Mouse (Mus musculus) intestine, embryonic 14.5 days (tissue): ENCODE data around the gene Cfap74. TPM values are rescaled to one million over a fixed set of nuclear protein-coding genes. Genes with fewer than 3 reads are reported as not detected.
A peak's percentile ranks its signal among the peaks of the same experiment; 100 is the strongest.

Source experiments
- ATAC-seq: fragments of 200-750 bp; cut with Nextera tagmentation; replicated peaks from 2 replicates; pipeline ENCODE4 v1.8.0; 2017; ENCODE audit warnings: low read depth, moderate number of reproducible peaks, moderate TSS enrichment, moderate library complexity; ENCODE audit not compliant: low FRiP score, low TSS enrichment
- DNase-seq: peaks from one replicate; pipeline ENCODE4 v3.0.0-alpha.2; 2018; ENCODE audit warnings: low spot score
- H3K27ac ChIP-seq: fragments of 300-500 bp; sonication (generic); 2 replicates; pipeline ENCODE4 v1.5.1; 2014; ENCODE audit warnings: low read depth, mild to moderate bottlenecking, control low read depth
- H3K27me3 ChIP-seq: fragments of 300-500 bp; sonication (generic); replicated peaks from 2 replicates; pipeline ENCODE4 v1.6.1; 2014; ENCODE audit warnings: low read length, control low read depth; ENCODE audit not compliant: control insufficient read depth, insufficient read depth
- H3K36me3 ChIP-seq: fragments of 300-500 bp; sonication (generic); 2 replicates; pipeline ENCODE4 v1.6.1; 2014; ENCODE audit warnings: low read length, control low read depth; ENCODE audit not compliant: control insufficient read depth, insufficient read depth
- H3K4me1 ChIP-seq: fragments of 300-500 bp; sonication (generic); replicated peaks from 2 replicates; pipeline ENCODE4 v1.6.1; 2014; ENCODE audit warnings: low read length, control low read depth, mixed read lengths; ENCODE audit not compliant: control insufficient read depth, insufficient read depth
- H3K4me2 ChIP-seq: fragments of 300-500 bp; sonication (generic); 2 replicates; pipeline ENCODE4 v1.6.1; 2014; ENCODE audit warnings: low read length
- H3K4me3 ChIP-seq: fragments of 300-500 bp; sonication (generic); 2 replicates; pipeline ENCODE4 v1.5.1; 2014; ENCODE audit warnings: low read depth, low read length, control low read depth, mixed read lengths
- H3K9ac ChIP-seq: fragments of 300-500 bp; sonication (generic); 2 replicates; pipeline ENCODE4 v1.6.1; 2014; ENCODE audit warnings: mild to moderate bottlenecking, low read length
- H3K9me3 ChIP-seq: fragments of 300-500 bp; sonication (generic); 2 replicates; pipeline ENCODE4 v1.6.1; 2016; ENCODE audit warnings: low read length, control low read depth; ENCODE audit not compliant: control insufficient read depth
- WGBS: fragments of 180-500 bp; shearing (Covaris S2); extraction: QIAGEN DNeasy Blood & Tissue Kit; methylation state at CpG from one replicate; pipeline ENCODE4 v1.1.7; 2014; 5-methylcytosine and 5-hydroxymethylcytosine counted together
- polyA plus RNA-seq: library from polyadenylated mRNA; unstranded; fragments of >200 nt; fragmentation: Nextera tagmentation; extraction: Ambion mirVana; gene quantifications from 2 replicates; pipeline ENCODE4 v1.2.1, GENCODE M21; 2014

The Cfap74 gene
- polyA plus RNA-seq, 1 experiment from 2014 or later, result 1.8 TPM

DNA sequence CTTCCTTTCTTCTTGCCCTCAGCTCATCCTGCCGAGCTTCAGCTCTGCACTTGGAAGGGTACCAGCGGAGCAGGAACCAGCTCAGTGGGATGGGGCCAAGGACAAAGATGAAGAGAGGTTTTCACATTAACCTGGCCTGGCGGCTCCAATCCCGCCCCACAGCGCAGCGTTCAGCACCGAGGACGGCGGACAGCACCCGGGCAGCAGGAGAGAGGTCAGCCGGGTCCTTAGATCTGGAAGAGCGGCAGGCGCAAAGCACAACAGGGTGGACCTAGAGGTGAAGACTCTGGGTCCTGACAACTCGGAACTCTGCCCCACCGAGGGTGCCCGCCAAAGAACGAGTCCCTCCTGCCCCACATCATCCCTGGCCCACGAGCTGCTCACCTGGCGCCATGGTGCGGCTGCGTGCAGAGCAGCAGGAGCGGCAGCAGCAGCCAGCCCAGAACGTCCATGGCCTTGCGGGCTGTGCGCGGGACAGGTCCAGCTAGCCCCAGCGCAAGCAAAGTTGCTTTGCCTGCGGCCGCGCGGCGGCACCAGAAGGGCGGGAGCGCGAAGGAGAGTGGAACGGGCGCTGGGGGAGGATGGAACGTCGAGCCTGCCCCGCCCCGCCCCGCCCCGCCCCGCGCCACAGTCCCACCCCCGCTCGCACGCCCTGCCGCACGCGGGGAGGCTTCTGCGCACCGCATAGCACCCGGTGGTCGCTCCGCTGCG is 11.3 kb upstream of the Cfap74 start, which contains the start of gene Gabrd:
Gabrd (minus strand) TSS at position 602 of the 711 bp plus-strand sequence.
- H3K27me3 ChIP-seq, result peaks cover 26% of the 10 kb centered on the region
- under 1% methylated on average over 53 of the region's 57 CpGs for WGBS
- peak; percentile 70 for ATAC-seq

DNA sequence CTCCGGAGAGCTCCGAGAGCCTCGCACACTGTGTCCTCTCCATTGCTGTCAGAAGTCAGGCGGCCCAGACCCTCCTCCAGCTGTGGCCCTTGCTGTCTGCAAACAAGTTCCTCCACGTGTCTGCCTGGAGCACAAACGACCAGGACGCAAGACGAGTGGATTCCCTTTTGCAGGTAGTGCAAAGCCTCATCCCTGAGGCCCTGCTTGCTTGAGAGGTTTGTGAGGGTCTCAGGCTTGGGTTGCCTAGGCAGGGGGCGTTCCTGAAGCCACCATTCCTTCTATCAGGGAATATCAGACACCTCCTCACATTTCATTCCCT is 10.8 kb upstream of the Cfap74 start:
- Histone ChIP-seq H3K9ac (no peak overlapping the region), H3K36me3 (no peaks in the 10 kb centered on the region), H3K4me2 (peak overlapping the region; percentile 71), H3K27me3 (peaks cover 26% of the 10 kb centered on the region), H3K4me3 (peak overlapping the region; percentile 33), H3K27ac (no peak overlapping the region), H3K4me1 (0 out of 2 replicates have a peak, but pooled peaks cover 5% of the 10 kb centered on the region), H3K9me3 (no peaks in the 10 kb centered on the region)
- ATAC-seq (0 out of 2 replicates have a peak, but pooled peaks have one; percentile 5), DNase-seq (peak; percentile 53)
- 1% methylated on average over 9 of the region's 9 CpGs for WGBS

More for the DNA sequence above, 11.3 kb upstream of the Cfap74 start, which contains the start of gene Gabrd:
- H3K4me3 ChIP-seq, result peak within 1 kb of the TSS; percentile 33
- peak; percentile 91 for DNase-seq
- H3K4me2 ChIP-seq, result peak within 1 kb of the TSS; percentile 71
- H3K9ac ChIP-seq, result no peak within 1 kb of the TSS
- no peaks in the 10 kb centered on the region for H3K36me3 ChIP-seq
- no peak within 1 kb of the TSS for H3K27ac ChIP-seq
- no peaks in the 10 kb centered on the region for H3K9me3 ChIP-seq
- H3K4me1 ChIP-seq, result 0 out of 2 replicates have a peak, but pooled peaks cover 5% of the 10 kb centered on the region

DNA sequence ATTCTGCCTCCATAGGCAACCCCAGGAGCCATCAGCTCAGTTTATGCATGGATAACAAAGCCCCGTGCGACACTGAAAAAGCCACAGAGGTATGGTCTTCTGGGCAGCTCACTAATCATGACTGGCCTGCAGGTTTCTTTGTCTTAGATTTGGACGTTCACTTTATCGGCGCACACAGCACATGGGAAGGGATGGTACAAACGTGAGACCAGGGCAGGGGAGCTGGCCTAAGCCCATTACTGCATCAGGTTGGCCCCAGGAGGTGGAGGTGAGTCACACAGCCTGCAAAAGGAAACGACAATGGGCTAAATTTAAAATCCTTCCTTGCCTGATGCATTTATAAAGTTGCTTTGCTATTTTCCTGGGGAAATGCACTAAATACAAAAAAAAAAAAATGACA is 7.9 kb upstream of the Cfap74 start:
- no peak for DNase-seq
- H3K36me3 ChIP-seq, result no peaks in the 10 kb centered on the region
- H3K9ac ChIP-seq, result no peak overlapping the region
- peaks cover 26% of the 10 kb centered on the region for H3K27me3 ChIP-seq
- WGBS, result 68% methylated on average over 7 of the region's 7 CpGs
- no peak overlapping the region for H3K4me3 ChIP-seq
- 0 out of 2 replicates have a peak, but pooled peaks cover 5% of the 10 kb centered on the region for H3K4me1 ChIP-seq
- H3K9me3 ChIP-seq, result no peaks in the 10 kb centered on the region; the same call in 1 of the 2 replicates
- no peak overlapping the region for H3K27ac ChIP-seq
- ATAC-seq, result no peak
- H3K4me2 ChIP-seq, result no peak overlapping the region

DNA sequence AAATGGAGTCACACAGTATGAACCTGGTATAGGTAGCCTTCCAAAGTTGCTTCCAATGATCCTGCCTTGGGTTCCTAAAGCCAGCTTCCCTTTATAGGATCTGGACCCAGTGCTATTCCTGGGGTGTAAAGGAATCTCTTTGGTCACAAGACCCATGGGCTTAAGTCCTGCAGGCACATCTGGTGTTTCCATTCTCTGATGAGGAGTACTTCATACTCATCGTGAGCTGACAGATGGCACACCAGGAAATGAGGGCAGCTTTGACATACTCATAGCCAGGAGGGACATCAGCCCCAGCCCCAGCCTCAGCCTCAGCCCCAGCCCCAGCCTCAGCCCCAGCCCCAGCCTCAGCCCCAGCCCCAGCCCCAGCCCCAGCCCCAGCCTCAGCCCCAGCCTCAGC is 6.5 kb upstream of the Cfap74 start:
- no peak overlapping the region for H3K9ac ChIP-seq
- ATAC-seq (no peak), DNase-seq (no peak)
- no peak overlapping the region for H3K4me3 ChIP-seq
- 0 out of 2 replicates have a peak, but pooled peaks cover 5% of the 10 kb centered on the region for H3K4me1 ChIP-seq
- no peak overlapping the region for H3K27ac ChIP-seq
- WGBS, result 79% methylated on average over 1 of the region's 1 CpGs
- H3K27me3 ChIP-seq, result peaks cover 17% of the 10 kb centered on the region
- no peak overlapping the region for H3K4me2 ChIP-seq
- no peaks in the 10 kb centered on the region for H3K36me3 ChIP-seq
- no peaks in the 10 kb centered on the region; the same call in 1 of the 2 replicates for H3K9me3 ChIP-seq

DNA sequence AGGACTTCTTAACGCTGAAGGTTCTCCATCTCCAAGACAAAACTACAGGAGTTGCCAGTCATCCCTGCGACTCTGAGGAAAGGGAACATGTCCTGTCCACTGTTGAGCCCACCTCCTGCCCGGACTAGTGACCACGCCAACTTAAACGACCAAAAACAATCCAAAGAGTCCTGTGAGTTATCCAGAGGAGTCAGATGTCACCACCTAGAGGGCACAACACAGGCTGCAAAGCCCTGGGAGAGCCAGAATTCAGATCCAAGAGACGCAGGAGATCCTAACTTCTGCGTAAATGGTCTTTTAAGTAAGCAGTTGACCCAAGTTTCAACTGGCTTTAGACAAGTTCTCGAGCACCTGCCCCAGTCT is 314 bp upstream of the Cfap74 start:
- WGBS, result 3% methylated on average over 8 of the region's 8 CpGs

DNA sequence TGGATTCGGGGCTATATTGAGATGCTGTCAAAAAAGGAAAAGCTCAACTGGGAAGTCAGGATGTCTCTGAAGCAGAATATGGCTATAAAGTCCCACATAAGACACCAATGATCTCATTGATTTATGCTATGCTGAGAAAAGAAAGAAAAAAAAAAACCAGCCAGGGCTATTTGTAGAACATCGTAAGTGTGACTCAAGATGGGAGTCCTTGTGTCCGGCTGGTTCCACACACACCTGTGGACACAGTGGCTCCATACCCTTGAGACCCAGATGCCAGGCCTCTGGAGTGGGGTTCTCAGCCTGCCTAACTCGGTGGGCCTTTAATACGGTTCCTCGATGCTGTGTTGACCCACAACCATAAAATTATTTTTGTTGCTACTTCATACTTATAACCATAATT is 3.1 kb downstream of the Cfap74 start:
- no peak for ATAC-seq

More for the DNA sequence above, 314 bp upstream of the Cfap74 start:
- DNase-seq (no peak), ATAC-seq (peak; percentile 42; the same call in 1 of the 2 replicates)
- Histone ChIP-seq H3K9me3 (no peaks in the 10 kb centered on the region; the same call in 1 of the 2 replicates), H3K27me3 (no peaks in the 10 kb centered on the region), H3K4me2 (peak overlapping the region; percentile 79), H3K27ac (peak overlapping the region; percentile 6; the same call in 1 of the 2 replicates), H3K4me3 (peak overlapping the region; percentile 48), H3K4me1 (peaks cover 8% of the 10 kb centered on the region; the same call in 1 of the 2 replicates), H3K9ac (no peak overlapping the region), H3K36me3 (no peaks in the 10 kb centered on the region)

DNA sequence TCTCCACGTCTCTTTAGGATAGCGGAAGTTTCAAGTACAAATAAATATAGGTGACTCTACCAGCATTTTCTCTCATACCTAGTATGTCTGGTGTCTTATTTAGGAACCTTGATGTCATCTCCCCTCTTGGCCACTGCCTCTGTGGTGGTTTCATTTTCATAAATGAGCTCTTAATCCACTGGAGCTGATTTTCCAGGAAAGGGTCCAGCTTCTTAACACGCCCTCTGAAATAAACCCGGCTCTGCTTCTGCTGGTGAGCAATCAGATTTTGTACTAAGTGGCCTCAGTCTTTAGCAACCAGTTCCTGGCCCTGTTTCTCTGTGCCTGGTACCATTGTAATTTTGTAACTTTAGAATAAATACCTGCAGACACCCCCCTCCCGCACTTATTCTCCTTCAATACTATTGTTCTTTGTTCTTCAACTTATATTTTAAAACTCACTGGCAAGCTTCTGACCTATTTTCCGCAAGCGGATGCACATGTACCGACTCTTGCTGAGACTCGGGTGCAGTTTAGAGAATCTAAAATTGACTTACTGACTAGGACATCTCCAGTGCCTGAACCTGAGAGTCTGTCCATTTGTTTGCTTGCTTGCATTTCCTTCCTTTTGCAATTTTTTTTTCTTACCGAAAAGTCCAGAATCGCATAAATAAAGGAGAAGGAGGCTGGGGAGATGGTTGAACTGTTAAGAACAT is 4.8 kb downstream of the Cfap74 start:
- Histone ChIP-seq H3K27ac (no peak overlapping the region), H3K27me3 (no peaks in the 10 kb centered on the region), H3K36me3 (no peaks in the 10 kb centered on the region), H3K4me2 (no peak overlapping the region), H3K4me1 (0 out of 2 replicates have a peak, but pooled peaks cover 3% of the 10 kb centered on the region), H3K9ac (no peak overlapping the region), H3K4me3 (no peak overlapping the region), H3K9me3 (no peaks in the 10 kb centered on the region)
- 88% methylated on average over 11 of the region's 11 CpGs for WGBS
- DNase-seq, result no peak
- ATAC-seq, result no peak

More for the DNA sequence above, 3.1 kb downstream of the Cfap74 start:
- no peaks in the 10 kb centered on the region for H3K27me3 ChIP-seq
- no peak overlapping the region for H3K4me3 ChIP-seq
- H3K9me3 ChIP-seq, result no peaks in the 10 kb centered on the region
- no peaks in the 10 kb centered on the region for H3K36me3 ChIP-seq
- 90% methylated on average over 6 of the region's 6 CpGs for WGBS
- H3K27ac ChIP-seq, result no peak overlapping the region
- no peak for DNase-seq
- H3K4me1 ChIP-seq, result peaks cover 8% of the 10 kb centered on the region; the same call in 1 of the 2 replicates
- H3K4me2 ChIP-seq, result no peak overlapping the region
- no peak overlapping the region for H3K9ac ChIP-seq

- no peak overlapping the region for H3K27ac ChIP-seq
- no peaks in the 10 kb centered on the region for H3K27me3 ChIP-seq
- 74% methylated on average over 9 of the region's 9 CpGs for WGBS
- no peaks in the 10 kb centered on the region for H3K9me3 ChIP-seq
- DNase-seq (no peak), ATAC-seq (no peak)
- H3K4me1 ChIP-seq, result 0 out of 2 replicates have a peak, but pooled peaks cover 2% of the 10 kb centered on the region
- no peak overlapping the region for H3K4me2 ChIP-seq
- no peak overlapping the region for H3K9ac ChIP-seq
- H3K4me3 ChIP-seq, result no peak overlapping the region
- H3K36me3 ChIP-seq, result no peaks in the 10 kb centered on the region
These were observed 5.8 kb downstream of the Cfap74 start for GRCm38 (mm10) chr4:155414656-155415235.
